Mouse (Mus musculus) heart, postnatal 0 days (tissue): ENCODE results near the gene Gbf1. TPM values are rescaled to one million over a fixed set of nuclear protein-coding genes. Genes with fewer than 3 reads are reported as not detected.
A peak's percentile ranks its signal among the peaks of the same experiment; 100 is the strongest.

Experiments used
- ATAC-seq: fragments of 200-750 bp; cut with Nextera tagmentation; 2 replicates; pipeline ENCODE4 v1.8.0; 2017; ENCODE audit warnings: low read depth, moderate number of reproducible peaks, moderate library complexity; ENCODE audit not compliant: insufficient read depth
- DNase-seq: peaks from one replicate; pipeline ENCODE4 v3.0.0-alpha.2; 2016; ENCODE audit warnings: low spot score
- H3K27ac ChIP-seq: fragments of 300-500 bp; sonication (generic); 2 replicates; pipeline ENCODE4 v1.5.1; 2014; ENCODE audit warnings: low read depth, mild to moderate bottlenecking
- H3K27me3 ChIP-seq: fragments of 300-500 bp; sonication (generic); 2 replicates; pipeline ENCODE4 v1.6.1; 2014; ENCODE audit warnings: low read length, mixed read lengths; ENCODE audit not compliant: control insufficient read depth, insufficient read depth
- H3K36me3 ChIP-seq: fragments of 300-500 bp; sonication (generic); replicated peaks from 2 replicates; pipeline ENCODE4 v1.6.1; 2014; ENCODE audit warnings: low read length, mixed read lengths; ENCODE audit not compliant: control insufficient read depth, insufficient read depth
- H3K4me1 ChIP-seq: fragments of 300-500 bp; sonication (generic); 2 replicates; pipeline ENCODE4 v1.6.1; 2014; ENCODE audit warnings: antibody characterized with exemption; ENCODE audit not compliant: control insufficient read depth, insufficient read depth
- H3K4me2 ChIP-seq: fragments of 300-500 bp; sonication (generic); 2 replicates; pipeline ENCODE4 v1.6.1; 2014; ENCODE audit warnings: low read depth, mild to moderate bottlenecking, low read length, moderate library complexity
- H3K4me3 ChIP-seq: fragments of 300-500 bp; sonication (generic); 2 replicates; pipeline ENCODE4 v1.5.1; 2014; ENCODE audit warnings: low read depth, low read length
- H3K9ac ChIP-seq: fragments of 300-500 bp; sonication (generic); replicated peaks from 2 replicates; pipeline ENCODE4 v1.6.1; 2014; ENCODE audit warnings: low read depth, low read length, mixed read lengths
- H3K9me3 ChIP-seq: fragments of 300-500 bp; sonication (generic); replicated peaks from 2 replicates; pipeline ENCODE4 v1.6.1; 2016; ENCODE audit warnings: low read length; ENCODE audit not compliant: control insufficient read depth
- CTCF ChIP-seq: IDR thresholded peaks from 2 replicates; pipeline ENCODE4 v1.5.1; 2016; ENCODE audit warnings: antibody characterized with exemption, control low read depth, low read depth
- EP300 ChIP-seq: IDR thresholded peaks from 2 replicates; pipeline ENCODE4 v1.6.1; 2016; ENCODE audit warnings: antibody characterized with exemption, low read depth
- WGBS: fragments of 180-500 bp; shearing (Covaris S2); extraction: QIAGEN DNeasy Blood & Tissue Kit; methylation state at CpG from one replicate; pipeline ENCODE4 v1.1.7; 2014; 5-methylcytosine and 5-hydroxymethylcytosine counted together
- polyA plus RNA-seq: library from polyadenylated mRNA; unstranded; fragments of >200 nt; fragmentation: Nextera tagmentation; extraction: Ambion mirVana; gene quantifications from 2 replicates; pipeline ENCODE4 v1.2.1, GENCODE M21; 2015
- total RNA-seq: library from RNA; depleted of rRNA; stranded (reverse); fragments of >200 nt; gene quantifications from 2 replicates; pipeline ENCODE4 v1.2.3, GENCODE M21; 2014; ENCODE audit warnings: low replicate concordance; rRNA removed

Gene Gbf1
- total RNA-seq (39.7 and 46.8 TPM in 2 replicates), polyA plus RNA-seq (27.5 and 29.0 TPM in 2 replicates)

DNA sequence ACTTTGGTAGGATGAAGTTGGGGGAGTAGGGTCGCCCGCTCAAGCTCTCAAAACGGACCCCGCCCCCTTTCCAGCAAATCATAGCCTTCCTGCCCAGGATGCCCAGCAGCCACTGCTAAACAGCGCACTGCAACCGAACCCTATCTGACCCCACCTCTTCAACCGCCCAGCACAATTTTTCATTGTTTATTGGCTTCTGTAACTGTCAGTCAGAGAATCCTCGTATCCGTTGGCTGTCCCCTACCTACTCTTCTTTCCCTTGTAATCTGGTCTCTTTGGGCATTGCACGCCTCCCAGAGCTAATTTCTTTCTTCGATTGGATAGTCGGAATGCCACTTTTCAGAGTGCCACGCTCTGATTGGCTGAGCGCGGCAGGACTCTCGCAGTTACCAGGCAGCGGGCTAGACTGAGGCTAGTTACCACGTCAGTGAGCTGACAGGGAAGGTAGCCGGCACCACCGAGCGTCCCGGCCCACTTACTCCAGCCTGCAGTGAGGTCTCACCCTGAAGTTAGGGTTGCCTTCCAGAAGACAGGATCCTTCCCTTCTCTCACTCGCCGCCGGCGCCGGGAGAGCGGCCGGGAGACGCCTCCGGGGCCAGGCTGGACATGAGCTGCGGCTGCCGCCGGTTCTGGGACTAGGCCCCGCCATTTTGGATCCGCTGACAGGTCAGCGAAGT is at the start of gene Gbf1:
TSS of gene Gbf1 (plus strand) at position 383 of the 677 bp plus-strand sequence.
- Histone ChIP-seq H3K27ac (peak within 1 kb of the TSS; percentile 65), H3K4me3 (peak within 1 kb of the TSS; percentile 86), H3K36me3 (no peaks in the 10 kb centered on the region), H3K27me3 (peaks cover 18% of the 10 kb centered on the region), H3K4me1 (peaks cover 24% of the 10 kb centered on the region), H3K4me2 (peak within 1 kb of the TSS; percentile 71), H3K9ac (peak within 1 kb of the TSS; percentile 78), H3K9me3 (no peaks in the 10 kb centered on the region)
- ATAC-seq: peak; percentile 97
- peak; percentile 99 for DNase-seq
- under 1% methylated on average over 37 of the region's 37 CpGs for WGBS
- TF ChIP-seq CTCF (0 out of 2 replicates have a peak, but pooled peaks have one; percentile 5), EP300 (no peak)

DNA sequence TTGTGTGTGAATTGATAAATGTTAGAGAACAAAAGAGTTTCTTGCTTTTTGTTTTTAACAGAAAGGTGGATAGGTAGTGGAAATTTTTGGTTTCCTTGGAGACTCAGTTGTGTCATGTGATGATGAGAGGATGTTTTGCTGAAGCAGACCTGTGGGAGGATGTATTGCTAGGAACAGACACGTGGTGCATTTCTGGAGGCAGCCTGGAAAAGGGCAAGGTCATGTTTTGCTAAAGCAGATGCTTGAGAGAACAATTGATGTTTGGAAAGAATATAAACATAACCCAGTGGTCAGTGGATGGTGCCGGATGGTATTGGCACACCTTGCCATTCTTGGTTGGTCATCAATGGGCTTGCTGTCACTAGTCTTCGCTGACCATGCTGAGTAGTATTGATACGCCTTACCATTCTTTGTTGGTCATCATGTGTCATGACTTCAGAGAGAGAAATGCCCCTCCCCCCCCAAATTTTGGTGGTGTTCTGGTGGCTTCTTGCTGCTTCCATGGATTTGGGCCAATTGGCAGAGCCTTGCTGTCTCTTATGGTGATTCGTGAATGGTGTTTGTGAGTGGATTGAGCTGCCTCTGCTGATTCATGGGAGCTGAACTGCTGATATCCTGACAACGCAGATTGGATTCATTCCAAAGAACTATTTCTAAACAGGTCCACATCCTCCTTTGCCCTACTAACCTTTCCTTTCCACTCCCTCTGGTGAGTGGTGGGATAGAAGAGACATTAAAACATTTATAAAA is 48.7 kb upstream of the Gbf1 start:
- TF ChIP-seq EP300 (no peak), CTCF (no peak)
- ATAC-seq: no peak
- WGBS: 60% methylated on average over 6 of the region's 6 CpGs
- Histone ChIP-seq H3K27ac (no peak overlapping the region), H3K9ac (no peak overlapping the region), H3K36me3 (no peaks in the 10 kb centered on the region), H3K4me1 (no peaks in the 10 kb centered on the region), H3K9me3 (no peaks in the 10 kb centered on the region), H3K27me3 (no peaks in the 10 kb centered on the region), H3K4me3 (no peak overlapping the region), H3K4me2 (no peak overlapping the region)
- DNase-seq: no peak

GRCm38 (mm10) chr19:46104187-46104557 is 48.1 kb upstream of the Gbf1 start:
- no peak for TF ChIP-seq EP300
- no peak for TF ChIP-seq CTCF
- Histone ChIP-seq H3K27me3 (no peaks in the 10 kb centered on the region), H3K4me1 (no peaks in the 10 kb centered on the region), H3K4me3 (no peak overlapping the region), H3K4me2 (no peak overlapping the region), H3K36me3 (no peaks in the 10 kb centered on the region), H3K9me3 (no peaks in the 10 kb centered on the region), H3K9ac (no peak overlapping the region), H3K27ac (no peak overlapping the region)
- 67% methylated on average over 2 of the region's 2 CpGs for WGBS
- ATAC-seq (no peak), DNase-seq (no peak)

DNA sequence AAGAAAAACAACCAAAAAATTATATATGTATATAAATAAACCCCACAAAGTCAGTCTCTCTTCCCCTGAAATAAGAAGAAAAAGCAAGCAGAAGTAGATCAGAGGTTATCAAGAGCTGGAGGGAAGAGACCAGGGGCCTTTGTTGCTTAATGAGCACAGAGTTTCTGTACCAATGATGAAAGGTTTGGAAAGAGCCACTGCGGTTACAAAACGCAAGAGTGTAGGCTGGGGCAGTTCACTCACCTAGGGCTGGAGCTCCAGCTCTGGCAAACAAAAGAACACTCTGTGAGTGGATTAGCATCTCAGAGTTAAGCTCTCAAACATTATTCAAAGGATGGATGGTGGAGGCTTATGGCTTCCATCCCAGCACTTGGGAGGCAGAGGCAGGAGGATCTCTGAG is 42.1 kb upstream of the Gbf1 start:
- no peak overlapping the region for H3K4me3 ChIP-seq
- WGBS: 79% methylated on average over 2 of the region's 2 CpGs
- no peaks in the 10 kb centered on the region for H3K9me3 ChIP-seq
- DNase-seq (no peak), ATAC-seq (no peak)
- no peaks in the 10 kb centered on the region for H3K4me1 ChIP-seq
- no peak overlapping the region for H3K9ac ChIP-seq
- no peaks in the 10 kb centered on the region for H3K36me3 ChIP-seq
- no peaks in the 10 kb centered on the region for H3K27me3 ChIP-seq
- TF ChIP-seq CTCF (no peak), EP300 (no peak)
- H3K27ac ChIP-seq: no peak overlapping the region
- H3K4me2 ChIP-seq: no peak overlapping the region

DNA sequence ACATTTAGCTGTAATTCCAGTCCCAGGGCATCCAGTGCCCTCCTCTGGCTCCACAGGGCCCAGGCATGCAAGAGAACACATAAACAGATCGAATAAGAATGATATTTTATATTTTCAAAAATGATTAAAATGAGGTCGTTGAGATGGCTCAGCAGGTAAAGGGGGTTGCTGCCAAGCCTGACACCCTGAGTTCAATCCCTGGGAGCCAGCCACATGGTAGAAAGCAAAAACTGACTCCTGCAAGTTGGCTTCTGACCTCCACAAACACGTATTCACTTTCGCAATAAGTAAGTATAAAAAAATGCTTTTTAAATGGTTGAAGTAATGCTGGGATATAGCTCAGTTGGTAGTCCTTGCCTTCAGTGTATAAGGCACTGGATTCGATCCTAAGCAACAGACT is 41.5 kb upstream of the Gbf1 start:
- Histone ChIP-seq H3K36me3 (no peaks in the 10 kb centered on the region), H3K4me2 (no peak overlapping the region), H3K9ac (no peak overlapping the region), H3K27me3 (no peaks in the 10 kb centered on the region), H3K4me3 (no peak overlapping the region), H3K27ac (no peak overlapping the region), H3K4me1 (no peaks in the 10 kb centered on the region), H3K9me3 (no peaks in the 10 kb centered on the region)
- DNase-seq (no peak), ATAC-seq (no peak)
- TF ChIP-seq CTCF: no peak
- no peak for TF ChIP-seq EP300
- WGBS: 74% methylated on average over 5 of the region's 5 CpGs
